Mouse (Mus musculus): Measurements from ENCODE around the gene Gm28308.

DNA sequence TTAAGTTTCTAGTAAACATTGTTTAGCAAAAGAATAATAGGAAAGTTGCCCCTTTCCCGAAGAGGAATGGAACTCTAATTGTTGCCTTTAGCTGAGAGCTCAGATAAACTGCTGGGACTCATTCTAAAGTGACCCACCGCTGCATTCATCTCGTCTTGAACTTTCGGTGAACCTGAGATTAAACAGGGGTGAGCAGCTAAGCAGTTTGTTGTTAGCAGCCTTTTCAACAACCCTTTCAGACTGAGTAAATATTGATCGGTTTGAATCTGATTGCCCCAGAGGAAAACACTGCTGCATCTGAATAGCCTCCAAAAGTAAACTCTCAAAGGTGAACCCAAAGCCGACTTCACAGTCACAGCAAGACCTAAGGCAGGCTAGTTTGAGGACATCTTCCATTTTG is 59.9 kb downstream of the Gm28308 start:
- TF ChIP-seq CTCF (IDR thresholded peaks at IDR 0.05) (no peak), EP300 (IDR thresholded peaks at IDR 0.05) (no peak)

Data from lung, postnatal 0 days (tissue).